Mouse (Mus musculus): Measurements from ENCODE around the gene Zscan12.

DNA sequence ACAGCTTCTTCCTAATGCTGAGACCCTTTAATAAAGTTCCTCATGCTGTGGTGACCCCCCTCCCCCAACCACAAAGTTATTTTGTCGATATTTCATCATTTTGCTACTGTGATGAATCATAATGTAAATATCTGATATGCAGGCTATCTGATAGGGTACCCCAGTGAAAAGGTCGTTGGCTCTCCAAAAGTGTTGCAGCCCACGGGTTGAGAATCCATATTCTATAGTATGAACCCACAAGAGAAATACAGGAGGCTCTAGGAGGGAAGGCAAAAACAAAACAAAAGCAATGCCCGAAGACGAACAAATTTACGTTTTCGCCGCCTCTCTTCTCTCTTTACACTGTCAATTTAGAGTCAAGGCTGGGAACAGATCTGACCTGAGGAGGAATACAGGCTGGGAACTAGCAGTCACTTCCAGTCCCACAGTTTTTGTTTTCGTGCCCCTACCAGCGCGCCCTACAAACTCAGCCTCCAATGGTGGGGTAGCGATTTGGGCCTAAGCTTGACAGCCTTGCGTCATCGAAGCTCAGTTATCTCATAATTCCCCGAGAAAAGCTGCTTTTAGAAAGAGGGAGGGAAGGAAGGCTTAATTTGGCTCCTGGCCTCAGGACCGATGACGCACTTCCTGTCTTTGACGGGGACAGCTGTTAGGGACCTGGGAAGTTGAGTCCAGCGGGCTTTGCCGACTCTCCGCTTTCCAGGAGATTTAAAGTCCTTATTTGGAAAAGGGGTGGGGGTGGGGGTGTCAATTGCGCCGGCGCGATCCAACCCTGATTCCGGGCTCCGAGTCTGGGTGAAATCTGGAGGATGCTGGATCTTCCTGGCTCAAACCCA, 45.6 kb downstream of the Zscan12 start:
- no peak for TF ChIP-seq CTCF (IDR thresholded peaks at IDR 0.05; ENCODE audit: insufficient read depth, low read depth, low read length)
- peak; percentile 47; the same call in 1 of the 2 replicates for TF ChIP-seq POLR2A (IDR thresholded peaks at IDR 0.05; ENCODE audit: insufficient read depth, low read depth, low read length)

Data from olfactory bulb, adult 2 months (tissue).